Mouse (Mus musculus) forebrain, embryonic 11.5 days (tissue): Measurements from ENCODE around the gene Astn1. TPM values are rescaled to one million over a fixed set of nuclear protein-coding genes. Genes with fewer than 3 reads are reported as not detected.

Experiments used
- ATAC-seq: fragments of 200-750 bp; cut with Nextera tagmentation; replicated peaks from 2 replicates; pipeline ENCODE4 v1.8.0; 2017; ENCODE audit warnings: moderate TSS enrichment; ENCODE audit not compliant: low FRiP score
- DNase-seq: peaks from one replicate; pipeline ENCODE4 v3.0.0-alpha.2; 2017; ENCODE audit warnings: low spot score
- H3K27ac ChIP-seq: fragments of 300-500 bp; sonication (generic); 2 replicates; pipeline ENCODE4 v1.5.1; 2014; ENCODE audit warnings: low read depth, low read length
- H3K27me3 ChIP-seq: fragments of 300-500 bp; sonication (generic); 2 replicates; pipeline ENCODE4 v1.6.1; 2014; ENCODE audit warnings: mild to moderate bottlenecking, low read length, mixed read lengths; ENCODE audit not compliant: control insufficient read depth, insufficient read depth
- H3K36me3 ChIP-seq: fragments of 300-500 bp; sonication (generic); 2 replicates; pipeline ENCODE4 v1.6.1; 2014; ENCODE audit warnings: mild to moderate bottlenecking, low read length, moderate library complexity, mixed read lengths; ENCODE audit not compliant: control insufficient read depth, insufficient read depth
- H3K4me1 ChIP-seq: fragments of 300-500 bp; sonication (generic); replicated peaks from 2 replicates; pipeline ENCODE4 v1.6.1; 2014; ENCODE audit warnings: low read length, mixed read lengths; ENCODE audit not compliant: control insufficient read depth, insufficient read depth
- H3K4me2 ChIP-seq: fragments of 300-500 bp; sonication (generic); 2 replicates; pipeline ENCODE4 v1.6.1; 2014; ENCODE audit warnings: low read depth, mild to moderate bottlenecking, low read length, moderate library complexity, mixed read lengths; ENCODE audit not compliant: severe bottlenecking
- H3K4me3 ChIP-seq: fragments of 300-500 bp; sonication (generic); 2 replicates; pipeline ENCODE4 v1.5.1; 2014; ENCODE audit warnings: low read depth, low read length
- H3K9ac ChIP-seq: fragments of 300-500 bp; sonication (generic); 2 replicates; pipeline ENCODE4 v1.6.1; 2014; ENCODE audit warnings: low read length
- H3K9me3 ChIP-seq: fragments of 300-500 bp; sonication (generic); 2 replicates; pipeline ENCODE4 v1.6.1; 2016; ENCODE audit warnings: low read length, mixed read lengths; ENCODE audit not compliant: control insufficient read depth
- WGBS: fragments of 180-500 bp; shearing (Covaris S2); extraction: QIAGEN DNeasy Blood & Tissue Kit; methylation state at CpG from one replicate; pipeline ENCODE4 v1.1.7; 2014; 5-methylcytosine and 5-hydroxymethylcytosine counted together
- polyA plus RNA-seq: library from polyadenylated mRNA; unstranded; fragments of >200 nt; fragmentation: Nextera tagmentation; extraction: Ambion mirVana; gene quantifications from 2 replicates; pipeline ENCODE4 v1.2.1, GENCODE M21; 2014

The Astn1 gene
- polyA plus RNA-seq, 1 experiment from 2014 or later = 19.5 TPM

DNA sequence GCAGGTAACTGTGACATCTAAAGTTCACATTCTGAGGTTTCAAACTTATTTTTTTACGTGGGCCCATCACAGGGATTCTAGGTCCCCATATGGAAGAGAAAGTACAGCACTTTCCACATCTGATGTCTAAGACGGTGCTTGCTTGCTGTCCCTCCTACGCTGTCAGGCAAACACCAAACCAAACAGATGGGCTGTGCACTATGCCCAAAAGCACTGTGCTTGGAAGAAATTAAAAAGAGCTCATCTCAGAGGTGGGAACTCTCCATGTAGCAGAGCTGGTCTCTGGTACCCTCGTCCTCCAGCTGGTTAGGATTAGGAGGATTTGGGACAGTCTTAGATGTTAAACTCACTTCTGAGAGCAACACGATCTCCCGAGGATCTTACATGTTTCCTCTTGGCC lies 150.6 kb downstream of the Astn1 start:
- no peak overlapping the region for H3K4me3 ChIP-seq
- ATAC-seq (no peak), DNase-seq (no peak)
- no peak overlapping the region for H3K27ac ChIP-seq
- H3K27me3 ChIP-seq = no peaks in the 10 kb centered on the region
- H3K4me2 ChIP-seq = no peak overlapping the region
- H3K36me3 ChIP-seq = no peaks in the 10 kb centered on the region; the same call in 1 of the 2 replicates
- H3K9ac ChIP-seq = no peak overlapping the region
- H3K9me3 ChIP-seq = no peaks in the 10 kb centered on the region
- no peaks in the 10 kb centered on the region for H3K4me1 ChIP-seq
- 83% methylated on average over 6 of the region's 6 CpGs for WGBS

DNA sequence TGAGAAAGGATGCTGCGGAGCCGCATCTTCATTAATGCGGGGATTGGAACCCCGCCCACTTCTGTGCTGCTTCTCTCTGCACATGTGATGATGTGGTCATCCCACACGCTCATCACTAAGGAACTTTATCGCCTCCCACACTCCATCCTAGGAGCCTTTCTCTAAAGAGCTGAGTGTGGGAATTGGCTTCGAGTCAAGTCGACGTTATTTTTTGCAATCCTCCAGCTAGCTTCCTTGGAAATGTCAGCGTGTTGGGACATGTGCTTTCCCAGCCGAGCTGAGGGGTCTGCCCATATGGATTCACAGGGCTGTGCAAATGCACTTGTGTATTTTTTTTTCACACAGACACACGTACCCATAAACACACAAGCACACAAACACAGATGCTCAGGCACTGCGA lies 151.5 kb downstream of the Astn1 start:
- H3K9me3 ChIP-seq = no peaks in the 10 kb centered on the region
- WGBS = 90% methylated on average over 13 of the region's 13 CpGs
- no peaks in the 10 kb centered on the region for H3K27me3 ChIP-seq
- no peak overlapping the region for H3K27ac ChIP-seq
- no peaks in the 10 kb centered on the region; the same call in 1 of the 2 replicates for H3K36me3 ChIP-seq
- no peaks in the 10 kb centered on the region for H3K4me1 ChIP-seq
- DNase-seq = no peak
- no peak for ATAC-seq
- no peak overlapping the region for H3K4me3 ChIP-seq
- no peak overlapping the region for H3K9ac ChIP-seq
- no peak overlapping the region for H3K4me2 ChIP-seq

DNA sequence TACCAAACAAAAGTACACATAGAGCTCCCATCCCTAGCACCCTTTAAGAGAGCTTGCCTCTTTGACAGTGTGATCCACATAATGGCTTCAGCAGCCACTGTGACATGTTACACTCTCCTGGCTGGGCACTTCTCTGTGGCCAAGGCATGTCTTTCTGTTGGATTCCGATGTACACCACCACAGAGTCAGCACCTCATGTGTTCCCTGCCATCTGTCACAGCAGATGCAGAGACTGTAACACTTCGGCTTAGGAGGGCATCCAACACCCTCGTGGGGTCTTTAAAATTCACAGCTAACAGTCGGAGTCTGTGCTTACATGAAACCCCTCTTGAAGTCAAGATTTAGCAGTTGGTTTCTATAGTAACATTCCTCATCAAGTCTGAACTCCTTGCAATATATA lies 154.5 kb downstream of the Astn1 start:
- Histone ChIP-seq H3K4me3 (no peak overlapping the region), H3K9me3 (no peaks in the 10 kb centered on the region), H3K36me3 (no peaks in the 10 kb centered on the region; the same call in 1 of the 2 replicates), H3K9ac (no peak overlapping the region), H3K4me2 (no peak overlapping the region), H3K27me3 (no peaks in the 10 kb centered on the region), H3K4me1 (no peaks in the 10 kb centered on the region), H3K27ac (no peak overlapping the region)
- DNase-seq (no peak), ATAC-seq (no peak)
- whole genome bisulfite sequencing = 86% methylated on average over 4 of the region's 4 CpGs

DNA sequence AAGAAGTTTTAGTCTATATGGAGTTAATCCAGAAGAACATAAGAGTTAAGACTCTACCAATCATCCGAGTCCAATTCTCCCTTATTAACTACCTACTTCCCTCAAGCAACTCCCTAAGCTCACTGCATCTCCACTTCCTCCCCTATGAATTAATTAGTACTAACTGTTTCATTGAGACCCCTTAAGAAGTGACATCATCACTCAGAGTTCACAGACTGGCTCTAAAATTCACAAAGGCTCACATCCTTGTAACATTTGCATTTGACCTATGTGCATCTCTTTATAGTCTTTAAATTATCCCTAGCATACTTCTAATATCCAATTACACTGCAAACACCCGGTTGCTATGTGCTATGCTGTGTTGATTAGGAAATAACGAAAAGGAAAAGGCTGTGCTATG lies 174.1 kb downstream of the Astn1 start:
- no peak overlapping the region for H3K4me3 ChIP-seq
- H3K9ac ChIP-seq = no peak overlapping the region
- H3K4me1 ChIP-seq = no peaks in the 10 kb centered on the region; the same call in 1 of the 2 replicates
- DNase-seq = no peak
- H3K27me3 ChIP-seq = no peaks in the 10 kb centered on the region
- peak overlapping the region; percentile 50; the same call in 1 of the 2 replicates for H3K27ac ChIP-seq
- 35% methylated on average over 3 of the region's 3 CpGs for WGBS
- H3K4me2 ChIP-seq = no peak overlapping the region
- peak; percentile 53; the same call in 1 of the 2 replicates for ATAC-seq
- no peaks in the 10 kb centered on the region; the same call in 1 of the 2 replicates for H3K36me3 ChIP-seq
- no peaks in the 10 kb centered on the region for H3K9me3 ChIP-seq

DNA sequence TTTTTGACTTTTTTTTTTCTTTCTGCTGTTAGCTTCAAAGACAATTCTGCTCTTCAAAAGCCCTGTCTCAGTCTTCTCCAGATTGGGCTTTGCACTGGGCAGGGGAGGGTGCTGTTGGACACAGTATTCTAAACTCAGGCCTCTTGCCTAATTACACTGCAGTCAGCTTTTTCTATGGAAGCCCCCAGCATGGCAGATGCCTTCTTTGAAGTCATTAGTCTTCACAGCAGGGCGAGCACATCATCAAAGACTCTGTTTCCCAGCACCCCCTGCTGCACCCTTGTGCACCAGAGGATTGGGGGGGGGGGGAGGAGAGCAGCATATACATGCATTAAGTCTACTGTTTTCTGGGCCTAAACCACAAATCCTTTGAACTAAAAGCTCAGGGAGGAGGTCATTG lies 174.8 kb downstream of the Astn1 start:
- H3K9ac ChIP-seq = no peak overlapping the region
- H3K4me3 ChIP-seq = no peak overlapping the region
- 0 out of 2 replicates have a peak overlapping the region, but pooled peaks have one; percentile 50 for H3K27ac ChIP-seq
- ATAC-seq = peak; percentile 83
- H3K27me3 ChIP-seq = no peaks in the 10 kb centered on the region
- no peaks in the 10 kb centered on the region; the same call in 1 of the 2 replicates for H3K36me3 ChIP-seq
- WGBS = 0% methylated on average over 1 of the region's 1 CpGs
- DNase-seq = peak; percentile 51
- H3K4me2 ChIP-seq = no peak overlapping the region
- H3K4me1 ChIP-seq = no peaks in the 10 kb centered on the region; the same call in 1 of the 2 replicates
- H3K9me3 ChIP-seq = no peaks in the 10 kb centered on the region

DNA sequence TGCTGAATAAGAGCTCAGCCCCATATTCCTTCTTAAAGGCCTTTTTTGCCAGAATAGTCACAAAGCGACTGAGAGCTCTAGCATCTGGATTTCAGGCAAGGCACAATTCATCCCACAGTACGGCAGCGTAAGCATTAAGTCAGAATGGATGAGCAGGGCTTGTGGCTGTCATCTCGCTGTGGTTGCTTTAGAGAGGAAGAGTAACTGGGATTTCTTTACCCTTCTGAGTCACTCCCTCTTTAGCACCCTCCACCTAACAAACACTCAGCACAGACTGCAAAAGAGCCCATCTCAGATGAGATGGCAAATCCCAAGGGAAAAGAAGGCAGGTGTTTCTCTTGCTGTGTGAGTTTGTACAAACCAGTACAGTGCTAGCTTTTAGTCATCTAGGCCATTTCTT lies 183.0 kb downstream of the Astn1 start:
- H3K4me1 ChIP-seq = peaks cover 15% of the 10 kb centered on the region
- DNase-seq = no peak
- no peak for ATAC-seq
- H3K27me3 ChIP-seq = no peaks in the 10 kb centered on the region
- 81% methylated on average over 4 of the region's 4 CpGs for WGBS
- no peak overlapping the region for H3K4me3 ChIP-seq
- H3K36me3 ChIP-seq = no peaks in the 10 kb centered on the region
- no peak overlapping the region for H3K9ac ChIP-seq
- H3K4me2 ChIP-seq = no peak overlapping the region
- no peak overlapping the region for H3K27ac ChIP-seq
- no peaks in the 10 kb centered on the region for H3K9me3 ChIP-seq

DNA sequence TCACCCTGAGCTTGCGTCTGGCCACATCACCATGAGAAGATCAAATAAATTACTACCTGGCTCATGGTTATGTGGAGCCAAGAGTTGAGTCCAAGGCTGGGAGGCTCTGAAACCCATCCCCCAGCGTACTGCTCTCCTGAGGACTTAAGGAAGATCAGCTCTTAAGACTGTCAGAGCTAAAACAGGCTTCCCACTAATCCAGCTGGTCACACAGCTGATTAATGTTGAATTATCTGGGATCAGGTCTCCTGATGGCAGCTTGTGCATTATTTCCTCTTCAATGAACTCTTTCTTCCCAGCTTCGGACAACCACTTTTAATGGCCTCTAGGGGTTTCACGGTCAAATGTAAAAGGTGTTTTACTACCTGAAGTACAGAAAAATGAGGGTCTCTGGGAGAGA lies 184.4 kb downstream of the Astn1 start:
- Histone ChIP-seq H3K4me3 (no peak overlapping the region), H3K4me2 (no peak overlapping the region), H3K27me3 (no peaks in the 10 kb centered on the region), H3K36me3 (no peaks in the 10 kb centered on the region), H3K9ac (no peak overlapping the region; the same call in 1 of the 2 replicates), H3K27ac (no peak overlapping the region; the same call in 1 of the 2 replicates), H3K4me1 (peaks cover 15% of the 10 kb centered on the region), H3K9me3 (no peaks in the 10 kb centered on the region)
- ATAC-seq = peak; percentile 29; the same call in 1 of the 2 replicates
- DNase-seq = no peak
- 19% methylated on average over 4 of the region's 4 CpGs for WGBS

DNA sequence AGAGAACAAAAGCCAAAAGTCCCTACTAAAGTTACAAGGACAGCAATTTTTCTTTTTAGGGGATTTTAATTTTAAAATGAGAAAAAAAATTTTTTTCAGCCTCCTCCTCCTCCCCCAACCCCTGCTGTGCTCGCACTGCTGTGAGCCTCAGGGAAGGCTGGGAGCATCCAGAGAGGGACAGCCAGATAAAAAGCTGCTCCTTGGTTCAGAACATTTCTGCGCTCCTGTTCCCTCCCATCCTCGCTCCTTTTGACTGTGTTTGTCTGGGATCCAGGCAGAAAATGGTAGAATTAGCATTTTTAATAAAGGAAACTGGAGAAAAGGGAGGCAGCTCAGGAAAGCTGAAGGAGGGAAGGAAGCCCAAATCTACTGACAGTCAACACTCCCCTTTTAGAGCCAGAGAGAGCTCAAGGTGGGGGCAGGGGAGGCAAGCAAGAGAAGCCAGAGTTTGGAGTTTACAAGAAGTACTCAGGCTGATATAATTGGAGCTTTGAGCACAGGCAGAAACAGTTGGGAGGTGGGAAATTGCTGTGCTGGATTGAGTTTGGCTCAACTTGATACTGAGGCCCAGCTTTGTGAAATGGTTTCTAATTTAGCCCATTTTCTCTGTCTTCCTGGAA lies 185.6 kb downstream of the Astn1 start:
- peak; percentile 57 for DNase-seq
- Histone ChIP-seq H3K9me3 (no peaks in the 10 kb centered on the region), H3K4me1 (peaks cover 20% of the 10 kb centered on the region), H3K36me3 (no peaks in the 10 kb centered on the region), H3K9ac (0 out of 2 replicates have a peak overlapping the region, but pooled peaks have one; percentile 28), H3K27ac (peak overlapping the region; percentile 67; the same call in 1 of the 2 replicates), H3K4me2 (no peak overlapping the region), H3K4me3 (no peak overlapping the region), H3K27me3 (no peaks in the 10 kb centered on the region)
- peak; percentile 74 for ATAC-seq
- 8% methylated on average over 3 of the region's 3 CpGs for WGBS

DNA sequence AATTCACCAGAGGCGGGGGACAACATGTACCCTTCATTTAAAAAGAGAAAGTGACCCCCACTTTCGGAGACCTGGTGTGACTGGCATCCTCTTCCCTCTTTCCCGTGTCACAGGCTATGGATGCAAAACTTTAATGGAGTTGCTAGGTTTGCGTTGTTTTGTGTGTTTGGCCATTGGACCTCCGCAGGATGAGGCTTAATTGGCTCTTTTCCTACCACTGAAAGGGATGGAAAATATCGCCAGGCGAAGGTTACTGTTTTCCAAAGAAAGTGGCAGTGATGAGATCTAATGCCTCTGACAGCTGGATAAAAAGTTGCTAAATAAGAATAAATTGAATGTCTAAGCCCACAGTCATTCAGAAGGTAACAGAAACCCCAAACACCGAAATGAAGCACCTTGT lies 186.2 kb downstream of the Astn1 start:
- Histone ChIP-seq H3K4me1 (peaks cover 20% of the 10 kb centered on the region), H3K9ac (no peak overlapping the region), H3K27ac (peak overlapping the region; percentile 60; the same call in 1 of the 2 replicates), H3K4me2 (no peak overlapping the region), H3K36me3 (no peaks in the 10 kb centered on the region), H3K9me3 (no peaks in the 10 kb centered on the region), H3K27me3 (no peaks in the 10 kb centered on the region), H3K4me3 (no peak overlapping the region)
- ATAC-seq = 0 out of 2 replicates have a peak, but pooled peaks have one; percentile 6
- DNase-seq = no peak
- 43% methylated on average over 8 of the region's 8 CpGs for WGBS
